Mouse (Mus musculus) MEL (cell line): Measurements from ENCODE around the gene Mark4.

Source experiments
- CTCF ChIP-seq, 3 experiments: IDR thresholded peaks in 2 of 3; conservative IDR thresholded peaks in 1 of 3; 2 replicates each; pipeline ENCODE4 v1.5.1; 2011 to 2012; ENCODE audit warnings: low read length in 3 of 3, low read depth in 2 of 3, mild to moderate bottlenecking in 2 of 3, improper control_type of control experiment in 1 of 3, inconsistent platforms in 1 of 3, mixed read lengths in 1 of 3, moderate library complexity in 1 of 3; ENCODE audit not compliant: control insufficient read depth in 1 of 3, insufficient read depth in 1 of 3, poor library complexity in 1 of 3, severe bottlenecking in 1 of 3
- EP300 ChIP-seq, 2 experiments: IDR thresholded peaks; 2 replicates each; pipeline ENCODE4 v1.6.1; 2011; ENCODE audit warnings: improper control_type of control experiment in 2 of 2, low read length in 2 of 2, low read depth in 1 of 2, mild to moderate bottlenecking in 1 of 2
- ETS1 ChIP-seq: IDR thresholded peaks from 2 replicates; pipeline ENCODE4 v1.6.1; 2012; ENCODE audit warnings: low read depth, mild to moderate bottlenecking, inconsistent platforms, low read length, improper control_type of control experiment, moderate library complexity
- KAT2A ChIP-seq: conservative IDR thresholded peaks from 2 replicates; pipeline ENCODE4 v1.6.1; 2012; ENCODE audit warnings: low read depth, low read length, improper control_type of control experiment, inconsistent platforms
- MAX ChIP-seq: IDR thresholded peaks from 2 replicates; pipeline ENCODE4 v1.6.1; 2011; ENCODE audit warnings: low read length, improper control_type of control experiment
- NRF1 ChIP-seq: IDR thresholded peaks from 2 replicates; pipeline ENCODE4 v1.6.1; 2014; ENCODE audit warnings: low read depth, mild to moderate bottlenecking, inconsistent platforms, low read length, improper control_type of control experiment, moderate library complexity; ENCODE audit not compliant: poor library complexity, insufficient read depth, severe bottlenecking
- RCOR1 ChIP-seq: IDR thresholded peaks from 2 replicates; pipeline ENCODE4 v1.6.1; 2012; ENCODE audit warnings: low read depth, mild to moderate bottlenecking, inconsistent platforms, low read length, improper control_type of control experiment
- SMC3 ChIP-seq: IDR thresholded peaks from 2 replicates; pipeline ENCODE4 v1.6.1; 2011; ENCODE audit warnings: low read depth, low read length, improper control_type of control experiment
- USF1 ChIP-seq: IDR thresholded peaks from 2 replicates; pipeline ENCODE4 v1.6.1; 2014; ENCODE audit warnings: low read depth, mild to moderate bottlenecking, inconsistent platforms, low read length, improper control_type of control experiment, moderate library complexity

DNA sequence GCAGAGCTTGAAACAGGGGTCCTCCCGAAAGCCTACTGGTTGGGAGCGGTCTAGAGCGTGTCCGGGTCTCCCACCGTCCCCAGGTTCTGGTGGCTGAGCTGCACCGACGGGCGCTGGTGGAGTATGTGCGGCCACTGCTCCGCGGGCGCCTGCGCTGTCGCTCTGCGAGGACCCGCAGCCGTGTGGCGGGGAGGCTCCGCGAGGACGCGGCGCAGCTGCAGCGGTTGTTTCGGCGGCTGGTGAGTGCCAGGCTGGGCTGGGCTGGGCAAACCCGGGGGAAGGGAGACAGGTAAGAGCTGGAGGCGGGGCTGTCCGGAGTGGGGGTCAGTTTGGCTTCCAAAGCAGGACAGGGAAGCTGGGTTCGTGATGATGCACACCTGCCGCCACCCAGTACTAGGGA lies 30.9 kb upstream of the Mark4 start:
- no peak for TF ChIP-seq CTCF (IDR thresholded peaks at IDR 0.05 in 2 of 3, conservative IDR thresholded peaks at IDR 0.05 in 1 of 3; ENCODE audit: control insufficient read depth in 1 of 3, insufficient read depth in 1 of 3, low read depth in 2 of 3, low read length in 3 of 3, poor library complexity in 1 of 3, severe bottlenecking in 1 of 3)
- no peak for TF ChIP-seq NRF1
- no peak for TF ChIP-seq KAT2A
- TF ChIP-seq SMC3 = no peak
- TF ChIP-seq ETS1 = no peak
- TF ChIP-seq RCOR1 = no peak
- TF ChIP-seq USF1 = no peak
- TF ChIP-seq MAX = no peak
- TF ChIP-seq EP300 (IDR thresholded peaks at IDR 0.05; ENCODE audit: low read depth in 1 of 2, low read length in 2 of 2) = no peak
